In the genomic region with DNA sequence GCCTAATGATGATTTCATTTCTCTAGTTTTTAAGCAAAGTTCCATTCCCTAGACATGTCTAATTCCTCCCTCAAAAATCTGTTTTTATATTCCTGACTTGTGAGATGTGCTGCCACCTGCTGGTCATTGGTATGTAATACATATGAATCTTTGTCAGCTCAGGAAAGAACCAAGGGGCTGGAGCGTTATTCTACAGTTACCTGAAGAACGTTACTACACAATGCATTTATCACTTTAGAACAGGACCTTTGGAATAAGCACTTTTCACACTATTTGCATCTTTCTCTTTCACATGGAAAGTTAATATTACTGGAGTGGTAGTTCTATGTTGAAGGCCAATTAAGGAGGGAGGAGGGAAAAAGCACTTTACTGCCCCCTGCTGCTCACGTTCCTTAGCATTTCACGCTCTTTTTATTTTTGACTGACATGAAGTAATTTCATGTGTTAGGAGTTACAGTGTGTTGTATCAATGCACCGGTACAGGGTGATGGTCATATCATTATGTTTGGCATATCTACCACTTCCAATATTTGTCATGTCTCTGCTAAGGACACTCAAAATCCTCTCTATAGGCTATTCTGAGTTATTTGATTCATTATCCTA, we compare ENCODE assay signal across 8 mouse cellular contexts. TPM values are rescaled to one million over a fixed set of nuclear protein-coding genes. Genes with fewer than 3 reads are reported as not detected.
A peak's percentile ranks its signal among the peaks of the same experiment; 100 is the strongest.
DNase-seq lines count a peak whose midpoint lies in the region; ATAC-seq and TF ChIP-seq lines count a peak whose summit lies in the region.

No protein-coding gene starts in this region.

- 8% methylated on average over 5 of the region's 5 CpGs for WGBS in embryonic facial prominence, embryonic 10.5 days
- WGBS in heart, embryonic 11.5 days (ENCODE audit: insufficient replicate concordance), result 9% methylated on average over 5 of the region's 5 CpGs
- 7% methylated on average over 5 of the region's 5 CpGs for WGBS in kidney, embryonic 14.5 days
- WGBS in midbrain, postnatal 0 days, result 4% methylated on average over 5 of the region's 5 CpGs
- 4% methylated on average over 5 of the region's 5 CpGs for WGBS in stomach, postnatal 0 days

- H3K4me2 ChIP-seq in heart, embryonic 11.5 days, result 0 out of 2 replicates have a peak overlapping the region, but pooled peaks have one; percentile 14
- no peak overlapping the region for H3K4me2 ChIP-seq in kidney, embryonic 14.5 days (replicated peaks; ENCODE audit: low read depth, low read length)
- peak overlapping the region; percentile 38 for H3K4me2 ChIP-seq in midbrain, postnatal 0 days (ENCODE audit: low read depth, low read length, poor library complexity, severe bottlenecking)
- H3K4me2 ChIP-seq in stomach, postnatal 0 days (replicated peaks; ENCODE audit: low read depth), result no peak overlapping the region

- no peak overlapping the region for H3K9ac ChIP-seq in heart, embryonic 11.5 days (ENCODE audit: low read depth, low read length)
- H3K9ac ChIP-seq in kidney, embryonic 14.5 days (ENCODE audit: low read depth, low read length), result no peak overlapping the region
- no peak overlapping the region for H3K9ac ChIP-seq in midbrain, postnatal 0 days (replicated peaks; ENCODE audit: low read length, poor library complexity, severe bottlenecking)
- H3K9ac ChIP-seq in stomach, postnatal 0 days (ENCODE audit: low read length), result no peak overlapping the region

- no peak overlapping the region for H3K27ac ChIP-seq in embryonic facial prominence, embryonic 10.5 days (replicated peaks)
- H3K27ac ChIP-seq in heart, embryonic 11.5 days (ENCODE audit: low read depth, low read length), result no peak overlapping the region
- no peak overlapping the region for H3K27ac ChIP-seq in kidney, embryonic 14.5 days (ENCODE audit: low read depth, low read length)
- no peak overlapping the region for H3K27ac ChIP-seq in midbrain, postnatal 0 days (ENCODE audit: low read depth, low read length)
- no peak overlapping the region for H3K27ac ChIP-seq in stomach, postnatal 0 days (replicated peaks)

- H3K9me3 ChIP-seq in embryonic facial prominence, embryonic 10.5 days, result no peaks in the 10 kb centered on the region
- H3K9me3 ChIP-seq in heart, embryonic 11.5 days (replicated peaks; ENCODE audit: control insufficient read depth, low read length), result no peaks in the 10 kb centered on the region
- no peaks in the 10 kb centered on the region for H3K9me3 ChIP-seq in kidney, embryonic 14.5 days (ENCODE audit: control insufficient read depth, low read length)
- no peaks in the 10 kb centered on the region for H3K9me3 ChIP-seq in midbrain, postnatal 0 days (ENCODE audit: low read length)
- no peaks in the 10 kb centered on the region for H3K9me3 ChIP-seq in stomach, postnatal 0 days (ENCODE audit: control insufficient read depth, low read length)

- TF ChIP-seq CTCF in midbrain, postnatal 0 days (IDR thresholded peaks at IDR 0.05), result peak; percentile 80
- peak; percentile 82 for TF ChIP-seq CTCF in stomach, postnatal 0 days (IDR thresholded peaks at IDR 0.05; ENCODE audit: low read depth)

- ATAC-seq in heart, embryonic 11.5 days (replicated peaks; ENCODE audit: insufficient number of reproducible peaks, low FRiP score, low TSS enrichment), result no peak
- peak; percentile 48 for ATAC-seq in kidney, embryonic 14.5 days (ENCODE audit: low FRiP score, low TSS enrichment)
- peak; percentile 52 for ATAC-seq in midbrain, postnatal 0 days (ENCODE audit: low FRiP score)
- peak; percentile 40 for ATAC-seq in stomach, postnatal 0 days (ENCODE audit: low FRiP score, low TSS enrichment)

- H3K4me3 ChIP-seq in embryonic facial prominence, embryonic 10.5 days, result no peak overlapping the region
- no peak overlapping the region for H3K4me3 ChIP-seq in heart, embryonic 11.5 days (ENCODE audit: low read depth, low read length)
- no peak overlapping the region for H3K4me3 ChIP-seq in kidney, embryonic 14.5 days (ENCODE audit: low read length)
- no peak overlapping the region; the same call in 1 of the 2 replicates for H3K4me3 ChIP-seq in midbrain, postnatal 0 days (ENCODE audit: low read depth, low read length)
- no peak overlapping the region for H3K4me3 ChIP-seq in stomach, postnatal 0 days (ENCODE audit: low read depth, low read length)

- H3K4me1 ChIP-seq in embryonic facial prominence, embryonic 10.5 days, result peaks cover 9% of the 10 kb centered on the region
- peaks cover 5% of the 10 kb centered on the region; the same call in 1 of the 2 replicates for H3K4me1 ChIP-seq in heart, embryonic 11.5 days (ENCODE audit: control insufficient read depth, insufficient read depth, low read length)
- 0 out of 2 replicates have a peak, but pooled peaks cover 4% of the 10 kb centered on the region for H3K4me1 ChIP-seq in kidney, embryonic 14.5 days (ENCODE audit: control insufficient read depth, insufficient read depth, low read length)
- no peaks in the 10 kb centered on the region for H3K4me1 ChIP-seq in midbrain, postnatal 0 days (ENCODE audit: insufficient read depth, low read length)
- no peaks in the 10 kb centered on the region for H3K4me1 ChIP-seq in stomach, postnatal 0 days (replicated peaks; ENCODE audit: control insufficient read depth, insufficient read depth)

- no peaks in the 10 kb centered on the region for H3K36me3 ChIP-seq in embryonic facial prominence, embryonic 10.5 days (replicated peaks)
- H3K36me3 ChIP-seq in heart, embryonic 11.5 days (ENCODE audit: control insufficient read depth, insufficient read depth, low read length), result no peaks in the 10 kb centered on the region
- H3K36me3 ChIP-seq in kidney, embryonic 14.5 days (ENCODE audit: control insufficient read depth, insufficient read depth, low read length), result no peaks in the 10 kb centered on the region
- no peaks in the 10 kb centered on the region for H3K36me3 ChIP-seq in midbrain, postnatal 0 days (ENCODE audit: insufficient read depth, low read length)
- no peaks in the 10 kb centered on the region for H3K36me3 ChIP-seq in stomach, postnatal 0 days (ENCODE audit: control insufficient read depth, insufficient read depth, low read length)

- H3K27me3 ChIP-seq in embryonic facial prominence, embryonic 10.5 days (replicated peaks; ENCODE audit: low read depth, poor library complexity, severe bottlenecking), result no peaks in the 10 kb centered on the region
- H3K27me3 ChIP-seq in heart, embryonic 11.5 days (ENCODE audit: control insufficient read depth, insufficient read depth, low read length), result no peaks in the 10 kb centered on the region
- H3K27me3 ChIP-seq in kidney, embryonic 14.5 days (ENCODE audit: control insufficient read depth, insufficient read depth, low read length), result 0 out of 2 replicates have a peak, but pooled peaks cover 2% of the 10 kb centered on the region
- no peaks in the 10 kb centered on the region for H3K27me3 ChIP-seq in midbrain, postnatal 0 days (ENCODE audit: insufficient read depth, low read length)
- no peaks in the 10 kb centered on the region for H3K27me3 ChIP-seq in stomach, postnatal 0 days (ENCODE audit: control insufficient read depth, insufficient read depth, low read length)

- no peak for TF ChIP-seq EP300 in stomach, postnatal 0 days (optimal IDR thresholded peaks at IDR 0.05)

- peak; percentile 71 to 76 for DNase-seq in B cell, adult 2 months
- DNase-seq in ZHBTc4 (ENCODE audit: low read depth, low spot score) (peak; percentile 83), liver (peak; percentile 61)
- DNase-seq in embryonic facial prominence, embryonic 10.5 days (ENCODE audit: low spot score), result peak; percentile 58
- DNase-seq in midbrain, postnatal 0 days (ENCODE audit: low spot score), result peak; percentile 86
- peak; percentile 77 for DNase-seq in stomach, postnatal 0 days (ENCODE audit: low spot score)

RNA-seq across cellular contexts. Expression of a gene that starts 7.5 kb away (rescaled TPM):
- 129 and 137 TPM in 2 replicates for polyA plus RNA-seq in embryonic facial prominence, embryonic 10.5 days (2016; fragmentation: Nextera tagmentation; extraction: Ambion mirVana)
- 76.8 and 78.2 TPM in 2 replicates for polyA plus RNA-seq in heart, embryonic 11.5 days (2014; fragmentation: Nextera tagmentation; extraction: Ambion mirVana)
- 63.9 and 91.2 TPM in 2 replicates for polyA plus RNA-seq in kidney, embryonic 14.5 days (2014; fragmentation: Nextera tagmentation; extraction: Ambion mirVana)
- total RNA-seq in midbrain, postnatal 0 days (2014; rRNA removed), result 7.6 and 8.6 TPM in 2 replicates
- 15.1 and 16.3 TPM in 2 replicates for polyA plus RNA-seq in midbrain, postnatal 0 days (2015; fragmentation: Nextera tagmentation; extraction: Ambion mirVana)
- polyA plus RNA-seq in stomach, postnatal 0 days (2015; fragmentation: Nextera tagmentation; extraction: Ambion mirVana), result 23.5 and 23.9 TPM in 2 replicates

Comparison
In these comparisons a context has a peak if more than half of its experiments do, and no peak if none do; other contexts are left out.
1. H3K4me2 ChIP-seq: peak in heart, embryonic 11.5 days (single experiment) and midbrain, postnatal 0 days (single experiment); none in kidney, embryonic 14.5 days (single experiment) and stomach, postnatal 0 days (single experiment).
2. Peak in every context shown above with its lines, with median percentiles within 50 percentile points of each other: DNase-seq.